Mouse (Mus musculus) MEL (cell line): Measurements from ENCODE around the gene Bpifc. TPM values are rescaled to one million over a fixed set of nuclear protein-coding genes. Genes with fewer than 3 reads are reported as not detected.

Experiments used
- DNase-seq: peaks from one replicate; pipeline ENCODE4 v3.0.0; 2011; ENCODE audit warnings: low read depth, low spot score
- H3K27ac ChIP-seq: 2 replicates; pipeline ENCODE4 v1.5.1; 2012; ENCODE audit warnings: low read depth, mild to moderate bottlenecking, control low read depth, low read length, moderate library complexity; ENCODE audit not compliant: control insufficient read depth
- H3K27me3 ChIP-seq, 2 experiments: fragments of 150-350 bp in 1 of 2; sonication (generic) in 1 of 2; 2 replicates each; pipeline ENCODE4 v1.6.1; 2012; ENCODE audit warnings: low read length in 2 of 2, mild to moderate bottlenecking in 2 of 2, improper control_type of control experiment in 1 of 2, moderate library complexity in 1 of 2; ENCODE audit not compliant: insufficient read depth in 2 of 2, control insufficient read depth in 1 of 2
- H3K36me3 ChIP-seq, 2 experiments: 2 replicates each; pipeline ENCODE4 v1.6.1; 2012 to 2014; ENCODE audit warnings: low read length in 2 of 2, improper control_type of control experiment in 1 of 2, inconsistent platforms in 1 of 2, mild to moderate bottlenecking in 1 of 2; ENCODE audit not compliant: insufficient read depth in 2 of 2, control insufficient read depth in 1 of 2
- H3K4me1 ChIP-seq, 2 experiments: fragments of 150-350 bp in 1 of 2; sonication (generic) in 1 of 2; 2 replicates each; pipeline ENCODE4 v1.6.1; 2012; ENCODE audit warnings: low read length in 2 of 2, improper control_type of control experiment in 1 of 2, mild to moderate bottlenecking in 1 of 2; ENCODE audit not compliant: insufficient read depth in 2 of 2, control insufficient read depth in 1 of 2
- H3K4me3 ChIP-seq, 2 experiments: fragments of 150-350 bp in 1 of 2; sonication (generic) in 1 of 2; 2 replicates each; pipeline ENCODE4 v1.5.1; 2012; ENCODE audit warnings: low read depth in 2 of 2, low read length in 2 of 2, mild to moderate bottlenecking in 2 of 2, moderate library complexity in 2 of 2, control low read depth in 1 of 2, improper control_type of control experiment in 1 of 2; ENCODE audit not compliant: control insufficient read depth in 1 of 2, insufficient read depth in 1 of 2
- H3K79me2 ChIP-seq: 2 replicates; pipeline ENCODE4 v1.6.1; 2012; ENCODE audit warnings: mild to moderate bottlenecking, low read length, moderate library complexity; ENCODE audit not compliant: control insufficient read depth, poor library complexity, insufficient read depth
- H3K9ac ChIP-seq: 2 replicates; pipeline ENCODE4 v1.6.1; 2012; ENCODE audit warnings: low read depth, mild to moderate bottlenecking, control low read depth, low read length, moderate library complexity; ENCODE audit not compliant: control insufficient read depth, poor library complexity, severe bottlenecking
- H3K9me3 ChIP-seq: fragments of 150-350 bp; sonication (generic); replicated peaks from 2 replicates; pipeline ENCODE4 v1.6.1; 2012; ENCODE audit warnings: mild to moderate bottlenecking, low read length, improper control_type of control experiment, moderate library complexity; ENCODE audit not compliant: insufficient read depth
- BHLHE40 ChIP-seq: IDR thresholded peaks from 2 replicates; pipeline ENCODE4 v1.6.1; 2012; ENCODE audit warnings: low read depth, mild to moderate bottlenecking, inconsistent platforms, low read length, improper control_type of control experiment, borderline replicate concordance
- CHD1 ChIP-seq: IDR thresholded peaks from 2 replicates; pipeline ENCODE4 v1.6.1; 2012; ENCODE audit warnings: low read depth, mild to moderate bottlenecking, inconsistent platforms, low read length, improper control_type of control experiment
- CHD2 ChIP-seq: IDR thresholded peaks from 2 replicates; pipeline ENCODE4 v1.6.1; 2011; ENCODE audit warnings: low read length, improper control_type of control experiment
- CTCF ChIP-seq, 3 experiments: IDR thresholded peaks in 2 of 3; conservative IDR thresholded peaks in 1 of 3; 2 replicates each; pipeline ENCODE4 v1.5.1; 2011 to 2012; ENCODE audit warnings: low read length in 3 of 3, low read depth in 2 of 3, mild to moderate bottlenecking in 2 of 3, improper control_type of control experiment in 1 of 3, inconsistent platforms in 1 of 3, mixed read lengths in 1 of 3, moderate library complexity in 1 of 3; ENCODE audit not compliant: control insufficient read depth in 1 of 3, insufficient read depth in 1 of 3, poor library complexity in 1 of 3, severe bottlenecking in 1 of 3
- EP300 ChIP-seq, 2 experiments: IDR thresholded peaks; 2 replicates each; pipeline ENCODE4 v1.6.1; 2011; ENCODE audit warnings: improper control_type of control experiment in 2 of 2, low read length in 2 of 2, low read depth in 1 of 2, mild to moderate bottlenecking in 1 of 2
- ETS1 ChIP-seq: IDR thresholded peaks from 2 replicates; pipeline ENCODE4 v1.6.1; 2012; ENCODE audit warnings: low read depth, mild to moderate bottlenecking, inconsistent platforms, low read length, improper control_type of control experiment, moderate library complexity
- GABPA ChIP-seq: IDR thresholded peaks from 2 replicates; pipeline ENCODE4 v1.6.1; 2012; ENCODE audit warnings: low read depth, mild to moderate bottlenecking, inconsistent platforms, low read length, improper control_type of control experiment, moderate library complexity
- GATA1 ChIP-seq: IDR thresholded peaks from 2 replicates; pipeline ENCODE4 v1.6.1; 2011; ENCODE audit warnings: low read depth, low read length, improper control_type of control experiment
- HCFC1 ChIP-seq: IDR thresholded peaks from 2 replicates; pipeline ENCODE4 v1.6.1; 2012; ENCODE audit warnings: low read depth, mild to moderate bottlenecking, inconsistent platforms, low read length, improper control_type of control experiment, moderate library complexity
- JUND ChIP-seq: IDR thresholded peaks from 2 replicates; pipeline ENCODE4 v1.6.1; 2011; ENCODE audit warnings: low read depth, mild to moderate bottlenecking, improper control_type of control experiment, low read length
- KAT2A ChIP-seq: conservative IDR thresholded peaks from 2 replicates; pipeline ENCODE4 v1.6.1; 2012; ENCODE audit warnings: low read depth, low read length, improper control_type of control experiment, inconsistent platforms
- MAFK ChIP-seq: IDR thresholded peaks from 2 replicates; pipeline ENCODE4 v1.6.1; 2011; ENCODE audit warnings: low read depth, mild to moderate bottlenecking, low read length, improper control_type of control experiment, borderline replicate concordance
- MAX ChIP-seq: IDR thresholded peaks from 2 replicates; pipeline ENCODE4 v1.6.1; 2011; ENCODE audit warnings: low read length, improper control_type of control experiment
- MAZ ChIP-seq: IDR thresholded peaks from 2 replicates; pipeline ENCODE4 v1.6.1; 2012; ENCODE audit warnings: low read depth, mild to moderate bottlenecking, inconsistent platforms, low read length, improper control_type of control experiment
- MEF2A ChIP-seq: IDR thresholded peaks from 2 replicates; pipeline ENCODE4 v1.6.1; 2014; ENCODE audit warnings: low read depth, mild to moderate bottlenecking, inconsistent platforms, low read length, improper control_type of control experiment; ENCODE audit not compliant: poor library complexity, insufficient replicate concordance, severe bottlenecking; ENCODE audit errors: extremely low read depth
- MXI1 ChIP-seq: IDR thresholded peaks from 2 replicates; pipeline ENCODE4 v1.6.1; 2011; ENCODE audit warnings: mild to moderate bottlenecking, low read depth, low read length, improper control_type of control experiment
- MYB ChIP-seq: IDR thresholded peaks from 2 replicates; pipeline ENCODE4 v1.6.1; 2011; ENCODE audit warnings: mild to moderate bottlenecking, low read depth, low read length, improper control_type of control experiment
- NELFE ChIP-seq: IDR thresholded peaks from 2 replicates; pipeline ENCODE4 v1.6.1; 2011; ENCODE audit warnings: low read depth, low read length, improper control_type of control experiment
- NRF1 ChIP-seq: IDR thresholded peaks from 2 replicates; pipeline ENCODE4 v1.6.1; 2014; ENCODE audit warnings: low read depth, mild to moderate bottlenecking, inconsistent platforms, low read length, improper control_type of control experiment, moderate library complexity; ENCODE audit not compliant: poor library complexity, insufficient read depth, severe bottlenecking
- POLR2A ChIP-seq, 2 experiments: IDR thresholded peaks; 2 replicates each; pipeline ENCODE4 v1.6.1; 2011 to 2012; ENCODE audit warnings: low read length in 2 of 2, mild to moderate bottlenecking in 2 of 2, control low read depth in 1 of 2, improper control_type of control experiment in 1 of 2, low read depth in 1 of 2, moderate library complexity in 1 of 2; ENCODE audit not compliant: control insufficient read depth in 1 of 2, insufficient read depth in 1 of 2, poor library complexity in 1 of 2
- POLR2AphosphoS2 ChIP-seq: IDR thresholded peaks from 2 replicates; pipeline ENCODE4 v1.6.1; 2011; ENCODE audit warnings: low read length, improper control_type of control experiment
- POLR2AphosphoS5 ChIP-seq: IDR thresholded peaks from 2 replicates; pipeline ENCODE4 v1.6.1; 2012; ENCODE audit warnings: low read depth, borderline replicate concordance, mild to moderate bottlenecking, inconsistent platforms, low read length, moderate library complexity, mixed read lengths
- RAD21 ChIP-seq: IDR thresholded peaks from 2 replicates; pipeline ENCODE4 v1.6.1; 2011; ENCODE audit warnings: mild to moderate bottlenecking, low read depth, low read length, improper control_type of control experiment
- RCOR1 ChIP-seq: IDR thresholded peaks from 2 replicates; pipeline ENCODE4 v1.6.1; 2012; ENCODE audit warnings: low read depth, mild to moderate bottlenecking, inconsistent platforms, low read length, improper control_type of control experiment
- SIN3A ChIP-seq: IDR thresholded peaks from 2 replicates; pipeline ENCODE4 v1.6.1; 2012; ENCODE audit warnings: low read length, improper control_type of control experiment, inconsistent platforms
- SMC3 ChIP-seq: IDR thresholded peaks from 2 replicates; pipeline ENCODE4 v1.6.1; 2011; ENCODE audit warnings: low read depth, low read length, improper control_type of control experiment
- TAL1 ChIP-seq: IDR thresholded peaks from 2 replicates; pipeline ENCODE4 v1.6.1; 2012; ENCODE audit warnings: mild to moderate bottlenecking, inconsistent platforms, low read length, moderate library complexity, mixed read lengths
- TBP ChIP-seq: IDR thresholded peaks from 2 replicates; pipeline ENCODE4 v1.8.0; 2011; ENCODE audit warnings: low read depth, low read length, improper control_type of control experiment
- TCF12 ChIP-seq: IDR thresholded peaks from 2 replicates; pipeline ENCODE4 v1.6.1; 2014; ENCODE audit warnings: low read depth, mild to moderate bottlenecking, inconsistent platforms, low read length, improper control_type of control experiment, moderate library complexity
- USF2 ChIP-seq, 2 experiments: IDR thresholded peaks; 2 replicates each; pipeline ENCODE4 v1.6.1; 2011 to 2012; ENCODE audit warnings: improper control_type of control experiment in 2 of 2, low read length in 2 of 2, borderline replicate concordance in 1 of 2, inconsistent platforms in 1 of 2, low read depth in 1 of 2, mild to moderate bottlenecking in 1 of 2; ENCODE audit not compliant: insufficient read depth in 1 of 2
- ZC3H11A ChIP-seq: IDR thresholded peaks from 2 replicates; pipeline ENCODE4 v1.6.1; 2012; ENCODE audit warnings: low read depth, mild to moderate bottlenecking, inconsistent platforms, low read length, improper control_type of control experiment
- ZKSCAN1 ChIP-seq: IDR thresholded peaks from 2 replicates; pipeline ENCODE4 v1.6.1; 2012; ENCODE audit warnings: low read depth, mild to moderate bottlenecking, inconsistent platforms, low read length, improper control_type of control experiment, moderate library complexity
- ZMIZ1 ChIP-seq: IDR thresholded peaks from 2 replicates; pipeline ENCODE4 v1.6.1; 2012; ENCODE audit warnings: low read depth, mild to moderate bottlenecking, inconsistent platforms, low read length, improper control_type of control experiment, moderate library complexity
- ZNF384 ChIP-seq: IDR thresholded peaks from 2 replicates; pipeline ENCODE4 v1.6.1; 2012; ENCODE audit warnings: low read depth, mild to moderate bottlenecking, inconsistent platforms, low read length, improper control_type of control experiment
- polyA plus RNA-seq, 2 experiments: library from polyadenylated mRNA; stranded (reverse) in 1 of 2; unstranded in 1 of 2; fragments of >175 nt in 1 of 2; fragments of >200 nt in 1 of 2; gene quantifications; 2 replicates each; pipeline versions ENCODE4 v1.2.1 to v1.2.4; 2012; ENCODE audit warnings: low replicate concordance in 2 of 2, low read depth in 1 of 2; ENCODE audit not compliant: insufficient read length in 2 of 2, insufficient read depth in 1 of 2, missing spikeins in 1 of 2
- total RNA-seq: library from RNA; depleted of rRNA; stranded (reverse); fragments of 300-350 nt; gene quantifications from 2 replicates; pipeline ENCODE4 v1.2.3, GENCODE M21; 2012

Bpifc gene
- total and polyA plus RNA-seq, 3 experiments, result 0.03 TPM; not detected in 2

- no peak for TF ChIP-seq RAD21
These were observed 10.8 kb upstream of the Bpifc start (continued) for GRCm38 (mm10) chr10:86022474-86022816.

- Histone ChIP-seq H3K36me3 (peaks cover 2 to 28% of the 10 kb centered on the region in 2 experiments; a peak in 3 of 4 replicates), H3K27ac (peak within 1 kb of the TSS; percentile 92), H3K27me3 (no peaks in the 10 kb centered on the region), H3K4me1 (peaks cover 9 to 17% of the 10 kb centered on the region in 2 experiments), H3K79me2 (peaks cover 26% of the 10 kb centered on the region), H3K9me3 (no peaks in the 10 kb centered on the region), H3K4me3 (peak within 1 kb of the TSS; percentile 76 to 100), H3K9ac (peak within 1 kb of the TSS; percentile 100)
- peak; percentile 93 for DNase-seq
- TF ChIP-seq MYB (no peak), ZMIZ1 (no peak), RCOR1 (no peak), GATA1 (no peak), MAZ (no peak; the same call in 1 of the 2 replicates), ZC3H11A (peak; percentile 25; the same call in 1 of the 2 replicates), NRF1 (peak; percentile 78), TBP (no peak), ZKSCAN1 (no peak), POLR2A (IDR thresholded peaks at IDR 0.05; ENCODE audit: control insufficient read depth in 1 of 2, insufficient read depth in 1 of 2, low read depth in 1 of 2, low read length in 2 of 2, poor library complexity in 1 of 2) (peak; percentile 50 to 76), ZNF384 (no peak), SMC3 (peak; percentile 57), MEF2A (no peak), CHD1 (no peak), HCFC1 (peak; percentile 70), JUND (no peak), BHLHE40 (peak; percentile 80; the same call in 1 of the 2 replicates), POLR2AphosphoS2 (no peak), CTCF (IDR thresholded peaks at IDR 0.05 in 2 of 3, conservative IDR thresholded peaks at IDR 0.05 in 1 of 3; ENCODE audit: control insufficient read depth in 1 of 3, insufficient read depth in 1 of 3, low read depth in 2 of 3, low read length in 3 of 3, poor library complexity in 1 of 3, severe bottlenecking in 1 of 3) (peak; percentile 71 to 99 (median 91)), NELFE (peak; percentile 64), TAL1 (no peak), SIN3A (no peak; the same call in none of the 2 replicates), MXI1 (peak; percentile 70), CHD2 (no peak), POLR2AphosphoS5 (no peak), RAD21 (peak; percentile 40), TCF12 (0 out of 2 replicates have a peak, but pooled peaks have one; percentile 52), GABPA (no peak), USF2 (IDR thresholded peaks at IDR 0.05; ENCODE audit: borderline replicate concordance in 1 of 2, insufficient read depth in 1 of 2, low read depth in 1 of 2, low read length in 2 of 2) (peak in 1 of 2 experiments; percentile 57; a peak in 1 of 4 replicates), KAT2A (no peak), MAX (peak; percentile 69), MAFK (no peak), EP300 (IDR thresholded peaks at IDR 0.05; ENCODE audit: low read depth in 1 of 2, low read length in 2 of 2) (no peak), ETS1 (0 out of 2 replicates have a peak, but pooled peaks have one; percentile 19)
These were observed 10.2 kb upstream of the Bpifc start, which contains the start of gene Fbxo7 for GRCm38 (mm10) chr10:86021749-86022473. Gene Fbxo7, plus strand, starts transcription at chr10:86021972.
